ENCODE assay signal across 8 mouse cellular contexts in the genomic region with DNA sequence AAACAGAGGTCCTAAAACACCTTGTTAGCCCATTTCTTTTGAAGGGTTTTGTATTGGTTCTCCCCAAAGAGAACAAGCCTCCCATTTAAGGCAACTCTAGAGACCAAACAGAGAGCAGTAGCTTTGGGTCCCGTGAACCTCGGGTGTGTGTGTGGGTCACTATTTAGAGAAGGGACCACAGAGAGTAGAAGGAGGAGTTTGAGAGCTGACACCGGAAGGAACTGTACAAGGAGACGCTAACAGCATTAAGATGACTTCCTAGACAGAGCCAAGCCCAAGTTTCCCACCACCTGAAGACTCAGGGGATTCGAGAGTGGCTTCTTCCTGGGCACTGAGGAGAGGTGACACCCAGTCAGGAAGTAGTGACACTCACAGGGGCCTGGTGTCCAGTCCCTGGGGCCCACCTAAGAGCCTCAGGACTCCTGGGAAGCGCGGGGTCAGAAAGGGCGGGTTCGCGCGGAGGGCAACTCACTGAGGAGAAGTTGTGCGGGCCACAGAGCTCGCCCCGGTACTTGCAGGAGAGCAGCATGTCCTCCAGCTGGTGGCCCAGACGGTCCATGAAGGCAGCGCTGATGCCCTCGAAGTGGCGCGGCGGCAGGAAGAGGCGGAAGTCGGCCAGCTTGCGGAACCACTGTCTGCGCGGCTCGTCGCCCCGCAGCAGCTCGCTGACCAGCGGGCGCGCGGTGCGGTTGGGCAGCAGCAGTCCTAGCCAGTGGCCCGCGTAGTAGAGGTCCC.
DNase-seq lines count a peak whose midpoint lies in the region; ATAC-seq lines count a peak whose summit lies in the region.

No protein-coding gene starts in this region.

- H3K4me1 ChIP-seq in hindbrain, embryonic 12.5 days: peaks cover 20% of the 10 kb centered on the region
- H3K4me1 ChIP-seq in midbrain, embryonic 10.5 days: peaks cover 29% of the 10 kb centered on the region

- H3K36me3 ChIP-seq in hindbrain, embryonic 12.5 days: no peaks in the 10 kb centered on the region
- H3K36me3 ChIP-seq in midbrain, embryonic 10.5 days: no peaks in the 10 kb centered on the region

- ATAC-seq in frontal cortex, adult (ENCODE audit: low TSS enrichment): no peak
- ATAC-seq in hindbrain, embryonic 12.5 days (ENCODE audit: low FRiP score): 0 out of 2 replicates have a peak, but pooled peaks have one; percentile 33

- 6% methylated on average over 35 of the region's 36 CpGs for WGBS in hindbrain, embryonic 12.5 days
- WGBS in midbrain, embryonic 10.5 days: 7% methylated on average over 36 of the region's 36 CpGs

- DNase-seq in frontal cortex, postnatal 10 days (ENCODE audit: low spot score in 2 of 2): peak; percentile 21 to 33
- peak; percentile 39 for DNase-seq in right cerebral cortex, postnatal 4 days
- DNase-seq in right cerebral cortex, postnatal 10 days (ENCODE audit: low spot score in 2 of 2): no peak
- DNase-seq in midbrain, embryonic 10.5 days (ENCODE audit: low spot score): no peak
- DNase-seq in MN1 (ENCODE audit: low spot score): no peak
- DNase-seq in urinary bladder, postnatal 25 days (ENCODE audit: low spot score): no peak

- peak overlapping the region; percentile 98 for H3K4me2 ChIP-seq in hindbrain, embryonic 12.5 days (replicated peaks)

- H3K27me3 ChIP-seq in hindbrain, embryonic 12.5 days: peaks cover 44% of the 10 kb centered on the region
- H3K27me3 ChIP-seq in midbrain, embryonic 10.5 days (ENCODE audit: low read depth, poor library complexity, severe bottlenecking): peaks cover 70% of the 10 kb centered on the region

- H3K9ac ChIP-seq in hindbrain, embryonic 12.5 days: peak overlapping the region; percentile 74

- peak overlapping the region; percentile 67 for H3K4me3 ChIP-seq in hindbrain, embryonic 12.5 days
- peak overlapping the region; percentile 75 for H3K4me3 ChIP-seq in midbrain, embryonic 10.5 days

- no peaks in the 10 kb centered on the region for H3K9me3 ChIP-seq in hindbrain, embryonic 12.5 days (replicated peaks)
- H3K9me3 ChIP-seq in midbrain, embryonic 10.5 days (replicated peaks): no peaks in the 10 kb centered on the region

- H3K27ac ChIP-seq in hindbrain, embryonic 12.5 days: no peak overlapping the region
- peak overlapping the region; percentile 83 for H3K27ac ChIP-seq in midbrain, embryonic 10.5 days (replicated peaks)

Comparison
In these comparisons a context has a peak if more than half of its experiments do, and no peak if none do; other contexts are left out.
1. DNase-seq: peak in frontal cortex, postnatal 10 days (2 of 2) and right cerebral cortex, postnatal 4 days (single experiment); none in right cerebral cortex, postnatal 10 days (0 of 2), midbrain, embryonic 10.5 days (single experiment), MN1 (single experiment) and urinary bladder, postnatal 25 days (single experiment).